Mouse (Mus musculus) embryonic fibroblast, embryonic 13.5 days (primary cell): ENCODE data around the gene Atp1a1.

Experiments
- CTCF ChIP-seq: IDR thresholded peaks from 2 replicates; pipeline ENCODE4 v1.5.1; 2011; ENCODE audit warnings: mild to moderate bottlenecking, control low read depth, low read length, moderate library complexity, borderline replicate concordance; ENCODE audit not compliant: insufficient read depth
- POLR2A ChIP-seq: IDR thresholded peaks from 2 replicates; pipeline ENCODE4 v1.6.1; 2011; ENCODE audit warnings: low read depth, mild to moderate bottlenecking, control low read depth, low read length, moderate library complexity

DNA sequence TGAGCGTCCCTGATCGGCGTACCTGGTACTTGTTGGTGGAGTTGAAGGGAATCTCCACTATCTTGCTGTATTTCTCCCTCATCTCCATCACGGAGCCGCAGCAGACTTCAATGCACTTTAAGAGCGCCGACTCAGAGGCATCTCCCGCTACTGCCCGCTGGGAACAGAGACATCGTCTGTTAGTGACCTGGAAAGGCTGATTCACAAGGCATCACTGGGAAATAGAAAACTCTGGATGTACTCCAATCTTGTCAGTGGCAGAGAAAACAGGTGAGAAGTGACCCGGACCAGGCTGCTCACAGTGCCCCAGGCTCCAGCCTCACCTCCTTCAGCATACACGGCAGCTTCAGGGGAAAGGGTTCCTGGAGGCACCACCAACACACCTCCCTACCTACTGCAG, 17.7 kb downstream of the Atp1a1 start:
- no peak for TF ChIP-seq CTCF
- TF ChIP-seq POLR2A, result no peak
